Mouse (Mus musculus) myocyte (in vitro differentiated cells): ENCODE measurements around the gene Srxn1.

Experiments used
- CEBPB ChIP-seq: IDR thresholded peaks from 2 replicates; pipeline ENCODE4 v1.6.1; 2011; ENCODE audit warnings: mild to moderate bottlenecking, moderate library complexity; ENCODE audit not compliant: poor library complexity, insufficient read depth, severe bottlenecking
- E2F4 ChIP-seq: IDR thresholded peaks from one replicate; pipeline ENCODE4 v1.6.1; 2011; ENCODE audit warnings: mild to moderate bottlenecking, control low read depth, moderate library complexity; ENCODE audit not compliant: insufficient read depth
- MAX ChIP-seq: IDR thresholded peaks from one replicate; pipeline ENCODE4 v1.6.1; 2011; ENCODE audit warnings: low read depth, mild to moderate bottlenecking, control low read depth
- POLR2A ChIP-seq: IDR thresholded peaks from one replicate; pipeline ENCODE4 v1.6.1; 2011; ENCODE audit warnings: low read depth, mild to moderate bottlenecking, control low read depth, moderate library complexity; ENCODE audit not compliant: insufficient read length
- TCF12 ChIP-seq: IDR thresholded peaks from one replicate; pipeline ENCODE4 v1.6.1; 2011; ENCODE audit warnings: mild to moderate bottlenecking, control low read depth; ENCODE audit not compliant: poor library complexity, insufficient read depth, severe bottlenecking
- TCF3 ChIP-seq: IDR thresholded peaks from one replicate; pipeline ENCODE4 v1.6.1; 2011; ENCODE audit warnings: low read depth, control low read depth; ENCODE audit not compliant: insufficient read length
- USF1 ChIP-seq: IDR thresholded peaks from one replicate; pipeline ENCODE4 v1.6.1; 2011; ENCODE audit warnings: low read depth, mild to moderate bottlenecking, control low read depth, moderate library complexity

GRCm38 (mm10) chr2:152085414-152085813, 19.9 kb upstream of the Srxn1 start:
- TF ChIP-seq POLR2A, result no peak
- no peak for TF ChIP-seq E2F4
- TF ChIP-seq MAX, result no peak
- no peak for TF ChIP-seq TCF12
- TF ChIP-seq USF1, result no peak
- no peak for TF ChIP-seq CEBPB
- TF ChIP-seq TCF3, result no peak
